Mouse (Mus musculus) gastrocnemius, postnatal 36 days (tissue): ENCODE results near the gene Trove2. TPM values are rescaled to one million over a fixed set of nuclear protein-coding genes. Genes with fewer than 3 reads are reported as not detected.
"Not testable (repeated sequence)": the region's sequence is repeated elsewhere in the genome, so short reads cannot be mapped to it uniquely, and the experiment has no call there.

ENCODE experiments used
- DNase-seq, 2 experiments: peaks; one replicate each; pipeline ENCODE4 v3.0.0; 2022
- intact Hi-C: fragments of 180-260 bp; cut with DNase I; formaldehyde crosslinking; loops from one replicate; pipeline ENCODE4 v1.15.1; 2025
- total RNA-seq, 2 experiments: library from RNA; stranded (reverse); gene quantifications; 2 replicates each; pipeline ENCODE4 v1.2.3; 2021

Trove2 gene
- total RNA-seq, 2 experiments from 2014 or later: 2.2 to 2.8 TPM

DNA sequence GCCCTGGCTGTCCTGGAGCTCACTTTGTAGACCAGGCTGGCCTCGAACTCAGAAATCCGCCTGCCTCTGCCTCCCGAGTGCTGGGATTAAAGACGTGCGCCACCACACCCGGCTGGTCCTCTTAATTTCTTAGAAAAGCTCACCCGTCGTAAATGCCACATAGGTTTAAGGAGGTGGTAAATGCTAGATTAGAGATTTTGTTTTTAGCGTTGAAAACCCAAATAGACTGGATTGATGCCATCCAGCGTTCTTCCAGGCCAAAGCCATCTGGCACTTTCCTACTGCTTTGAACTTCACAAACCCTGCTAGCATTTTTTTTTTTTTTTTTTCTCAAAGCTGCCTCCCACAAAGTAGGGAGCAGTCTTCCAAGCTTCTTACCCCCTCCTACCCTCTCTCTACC lies 36.3 kb downstream of the Trove2 start:
- intact Hi-C loops: no loop called here
- DNase-seq: no peak

DNA sequence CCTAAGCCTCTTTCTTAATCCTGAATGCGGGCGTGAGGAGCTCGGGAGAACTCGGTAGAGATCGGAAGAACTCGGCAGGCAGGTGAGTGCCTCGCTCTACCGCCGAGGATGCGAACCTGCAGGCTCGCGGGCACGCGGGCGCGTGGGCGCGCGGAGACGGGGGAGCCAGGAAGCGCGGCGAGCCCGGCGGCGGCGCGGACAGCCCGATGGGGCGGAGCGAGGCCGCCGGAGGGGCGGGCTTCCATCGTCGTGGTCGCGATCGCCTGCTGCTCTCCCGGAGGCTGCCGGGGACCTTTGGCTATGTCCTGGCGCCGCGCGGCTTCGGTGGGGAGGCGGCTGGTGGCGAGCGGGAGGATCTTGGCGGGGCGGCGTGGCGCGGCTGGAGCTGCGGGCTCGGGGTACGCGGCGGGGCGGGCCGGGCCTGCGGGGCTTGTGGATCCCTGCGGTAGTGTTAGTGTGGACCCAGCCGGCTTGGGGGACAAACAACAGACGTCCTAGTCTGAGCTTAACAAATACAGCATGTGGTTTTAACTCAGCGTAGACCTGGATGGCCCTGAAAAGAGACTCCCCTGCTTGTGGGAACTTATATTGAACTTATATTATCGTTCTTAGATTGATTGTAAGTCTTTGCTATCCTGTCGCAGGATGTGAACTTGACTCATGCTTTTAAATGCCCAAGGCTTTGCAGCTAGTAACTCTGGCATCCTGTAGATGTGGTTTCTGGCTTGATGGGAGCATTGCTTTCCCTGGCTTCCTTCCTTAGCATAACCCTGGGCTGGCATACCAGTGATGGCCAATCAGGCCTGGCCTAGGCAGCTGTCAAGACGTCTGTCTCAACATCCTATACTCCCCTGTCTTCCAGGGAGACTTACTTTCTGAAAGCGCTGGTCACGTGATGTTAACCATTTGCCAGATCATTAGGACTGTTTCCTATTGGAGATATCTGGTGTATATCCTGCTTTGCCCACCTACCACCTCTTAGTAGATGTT lies 37.2 kb downstream of the Trove2 start:
- intact Hi-C loops: loop anchor here (5.0 kb wide), 1 partner anchor 37 kb away; the partner anchor contains the start of gene Cdc73

DNA sequence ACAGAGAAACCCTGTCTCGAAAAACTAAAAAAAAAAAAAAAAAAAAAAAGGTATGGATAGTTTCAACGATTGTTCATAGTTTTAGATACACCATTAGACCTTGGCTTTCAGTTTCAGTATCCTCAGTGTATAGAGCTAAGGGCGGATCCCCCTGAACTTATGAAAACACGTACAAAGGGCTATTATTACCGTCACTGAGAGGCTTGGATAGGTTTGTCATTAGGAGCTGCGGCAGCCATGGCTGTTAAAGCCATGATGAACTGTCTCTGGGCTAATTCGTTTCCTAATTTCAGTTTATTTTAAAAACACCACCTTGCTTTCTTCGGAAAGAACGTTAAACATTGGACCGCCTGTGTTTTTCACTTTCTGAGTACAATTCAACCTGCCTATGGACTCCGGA lies 38.1 kb downstream of the Trove2 start:
- intact Hi-C loops: loop anchor here (5.0 kb wide), 1 partner anchor 37 kb away; the partner anchor contains the start of gene Cdc73
- DNase-seq: no peak

More for the DNA sequence above, 37.2 kb downstream of the Trove2 start:
- DNase-seq: peak; percentile 71 to 72

DNA sequence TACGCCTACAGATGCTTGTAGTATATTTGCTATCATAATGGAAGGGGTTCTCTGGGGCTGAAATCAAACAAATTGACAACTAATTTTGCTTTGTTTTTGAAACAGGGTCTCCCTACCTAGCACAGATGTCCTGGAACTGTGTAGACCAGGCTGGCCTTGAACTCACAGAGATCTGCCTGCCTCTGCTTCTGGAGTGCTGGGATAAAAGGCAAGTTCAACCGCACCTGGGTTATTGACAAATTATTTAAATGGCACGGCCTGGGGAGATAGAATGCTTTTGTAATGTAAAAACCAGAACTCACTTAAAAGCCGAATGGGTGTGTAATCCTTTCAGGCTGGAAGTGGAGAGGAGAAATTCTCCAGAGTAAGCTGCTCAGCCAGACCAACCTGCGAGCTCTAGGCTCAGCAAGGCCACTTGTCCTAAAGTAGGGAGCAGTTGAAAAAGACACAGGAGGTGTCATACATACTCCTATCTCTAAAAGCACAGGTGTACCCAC lies 42.9 kb downstream of the Trove2 start:
- no peak for DNase-seq

DNA sequence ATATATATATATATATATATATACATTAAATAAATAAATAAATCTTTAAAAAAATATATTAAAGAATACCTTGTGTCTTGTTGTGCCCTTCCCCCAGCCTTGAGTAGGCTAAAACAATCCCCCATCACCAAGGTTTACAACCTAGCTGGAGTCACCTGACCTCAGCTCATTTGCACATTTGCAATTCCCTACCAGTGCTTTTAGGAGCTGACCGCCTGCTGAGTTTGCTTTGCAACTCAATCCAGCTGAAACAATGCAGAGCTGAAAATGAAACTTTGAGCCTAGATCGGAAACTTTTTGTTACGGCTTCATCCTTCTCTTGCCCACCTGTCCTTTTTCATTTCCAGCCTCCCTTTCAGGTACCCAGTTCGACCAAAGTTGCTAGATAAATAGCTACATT lies 45.2 kb downstream of the Trove2 start:
- intact Hi-C loops: no loop called here

More for the DNA sequence above, 42.9 kb downstream of the Trove2 start:
- intact Hi-C loops: no loop called here

DNA sequence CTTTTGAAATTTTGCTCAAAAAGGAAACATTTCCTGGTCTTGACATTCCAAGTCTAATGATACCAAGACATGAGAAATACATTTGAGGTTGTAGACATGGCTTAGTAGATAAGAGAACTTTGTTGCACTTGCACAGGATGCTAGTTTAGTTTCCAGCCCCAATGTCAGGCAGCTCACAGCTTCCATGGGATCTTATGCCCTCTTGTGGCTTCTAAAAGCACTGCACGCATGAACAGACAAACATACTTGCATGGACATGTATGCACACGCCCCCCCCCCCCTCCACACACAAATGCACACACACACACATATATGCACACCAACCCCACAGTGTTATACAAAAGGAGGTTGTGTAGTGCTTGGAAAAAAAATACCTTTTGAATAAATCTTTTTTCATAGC lies 46.0 kb downstream of the Trove2 start:
- intact Hi-C loops: no loop called here
- DNase-seq: no peak

More for the DNA sequence above, 45.2 kb downstream of the Trove2 start:
- no peak for DNase-seq

DNA sequence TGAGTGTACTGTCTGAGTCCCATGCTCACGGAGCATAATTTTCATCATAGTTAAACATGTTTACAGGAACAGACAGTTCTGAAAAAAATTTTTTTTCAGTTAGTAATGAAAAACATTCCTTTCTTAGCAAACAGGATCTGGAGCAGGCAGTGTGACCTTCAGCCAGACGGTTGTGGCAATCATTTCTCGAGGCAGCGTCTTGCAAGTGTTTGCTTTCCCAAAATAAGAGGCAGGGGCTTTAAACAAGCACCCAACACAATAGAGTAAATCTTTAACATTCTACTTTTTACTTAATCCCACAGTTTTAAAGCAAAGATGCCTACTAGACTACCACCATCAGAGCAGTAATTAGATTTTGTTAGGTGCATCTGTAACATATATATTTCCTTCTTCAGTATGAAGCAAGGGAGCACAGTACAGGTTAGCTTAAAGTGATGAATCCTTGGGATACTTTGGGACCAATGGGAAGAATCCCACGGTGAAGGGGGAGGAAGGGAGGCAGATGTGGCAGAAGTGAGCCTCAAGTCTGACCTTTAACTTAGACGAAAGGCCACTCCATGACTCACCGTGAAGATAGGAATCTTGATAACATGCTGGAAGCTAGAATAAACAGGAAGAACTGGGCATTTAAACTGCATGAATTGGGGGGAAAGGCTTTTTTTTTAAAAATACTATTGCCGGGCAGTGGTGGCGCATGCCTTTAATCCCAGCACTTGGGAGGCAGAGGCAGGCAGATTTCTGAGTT lies 49.0 kb downstream of the Trove2 start:
- DNase-seq: no peak
- intact Hi-C loops: no loop called here

DNA sequence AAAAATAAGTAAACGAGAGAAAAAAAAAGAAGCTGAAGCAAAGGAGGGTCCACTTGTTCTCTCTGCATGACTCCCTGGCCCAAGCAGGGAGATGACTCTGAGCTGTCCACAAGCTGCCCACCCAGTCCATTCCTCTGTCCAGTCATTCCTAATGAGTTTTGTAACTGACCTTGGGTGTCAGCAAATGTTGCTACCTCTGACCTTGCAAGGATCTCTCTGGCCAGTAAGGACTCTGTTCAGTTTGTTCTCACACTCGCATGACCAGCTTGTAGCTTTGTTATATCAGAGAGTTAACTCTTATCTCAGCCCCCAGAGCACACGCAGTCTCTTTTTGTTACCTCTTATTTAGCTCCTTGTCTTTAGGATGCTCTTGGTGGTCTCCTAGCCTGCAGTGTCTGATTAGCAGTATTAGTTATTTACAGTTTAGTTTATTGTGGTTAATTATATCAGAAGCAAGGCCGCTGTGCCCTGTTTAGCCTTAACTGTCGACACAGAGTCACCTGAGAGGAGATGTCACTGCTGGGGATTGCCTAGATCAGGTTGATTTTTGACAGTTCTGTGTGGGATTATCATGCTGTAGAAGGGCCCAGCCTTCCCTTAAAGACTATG lies 52.3 kb downstream of the Trove2 start:
- DNase-seq: no peak
- intact Hi-C loops: no loop called here

DNA sequence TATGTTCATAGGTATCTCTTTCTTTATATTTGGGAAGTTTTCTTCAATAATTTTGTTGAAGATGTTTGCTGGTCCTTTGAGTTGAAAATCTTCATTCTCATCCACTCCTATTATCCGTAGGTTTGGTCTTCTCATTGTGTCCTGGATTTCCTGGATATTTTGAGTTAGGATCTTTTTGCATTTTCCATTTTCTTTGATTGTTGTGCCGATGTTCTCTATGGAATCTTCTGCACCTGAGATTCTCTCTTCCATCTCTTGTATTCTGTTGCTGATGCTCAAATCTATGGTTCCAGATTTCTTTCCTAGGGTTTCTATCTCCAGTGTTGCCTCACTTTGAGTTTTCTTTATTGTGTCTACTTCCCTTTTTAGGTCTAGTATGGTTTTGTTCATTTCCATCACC lies 60.8 kb downstream of the Trove2 start, which contains the start of gene Glrx2:
Gene Glrx2, plus strand, starts transcription at position 301 of the 400 bp plus-strand sequence.
- DNase-seq, intact Hi-C loops: not testable (repeated sequence)

DNA sequence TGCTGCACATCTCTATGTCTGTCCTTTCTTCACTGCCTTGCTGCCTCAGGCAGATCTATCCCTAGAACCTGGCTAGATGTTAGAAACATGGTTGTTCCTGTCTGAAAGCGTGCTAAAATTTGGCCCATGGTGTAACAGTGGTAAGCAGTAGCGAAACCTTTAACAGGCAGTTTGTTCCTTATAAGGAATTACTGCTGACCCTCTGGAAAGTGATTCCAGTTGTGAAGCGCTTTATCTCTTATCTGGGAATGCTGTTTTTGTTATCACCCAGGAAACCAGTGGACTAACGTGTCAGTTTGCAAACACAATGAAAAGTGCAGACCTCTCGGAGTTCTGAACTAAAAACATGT lies 66.3 kb downstream of the Trove2 start:
- no peak for DNase-seq
- intact Hi-C loops: no loop called here

DNA sequence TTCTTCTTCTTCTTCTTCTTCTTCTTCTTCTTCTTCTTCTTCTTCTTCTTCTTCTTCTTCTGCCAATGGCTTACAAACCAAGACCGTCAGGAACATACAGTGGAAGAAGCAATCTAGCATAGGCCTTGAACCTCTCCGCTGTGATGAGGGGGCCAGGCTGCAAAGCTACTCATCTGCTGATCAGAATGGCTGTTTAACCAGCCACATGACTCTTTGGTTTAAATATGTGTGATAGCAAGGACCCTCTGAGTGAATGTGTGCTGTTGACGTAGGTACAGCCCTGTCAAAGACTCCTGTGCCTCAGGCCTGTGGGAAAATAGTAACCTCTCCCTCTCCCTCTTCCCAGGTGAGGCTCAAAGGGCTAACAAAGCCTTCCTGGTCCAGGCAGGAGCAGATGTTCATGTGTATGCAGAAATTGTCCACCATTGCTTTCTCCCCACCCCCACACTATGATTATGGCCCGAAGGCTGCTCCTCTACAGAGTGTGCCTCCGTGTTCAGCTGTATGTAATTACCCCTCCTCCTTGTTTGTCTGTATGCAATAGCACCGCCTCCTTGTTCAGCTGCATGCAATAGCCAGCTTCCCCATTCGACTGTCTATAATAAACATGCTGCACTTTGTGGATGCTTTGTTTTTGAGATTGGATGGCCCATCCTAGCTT lies 66.8 kb downstream of the Trove2 start:
- intact Hi-C loops: loop anchor here (10.0 kb wide), 1 partner anchor 65 kb away; the partner anchor contains the start of genes Trove2 and Uchl5

DNA sequence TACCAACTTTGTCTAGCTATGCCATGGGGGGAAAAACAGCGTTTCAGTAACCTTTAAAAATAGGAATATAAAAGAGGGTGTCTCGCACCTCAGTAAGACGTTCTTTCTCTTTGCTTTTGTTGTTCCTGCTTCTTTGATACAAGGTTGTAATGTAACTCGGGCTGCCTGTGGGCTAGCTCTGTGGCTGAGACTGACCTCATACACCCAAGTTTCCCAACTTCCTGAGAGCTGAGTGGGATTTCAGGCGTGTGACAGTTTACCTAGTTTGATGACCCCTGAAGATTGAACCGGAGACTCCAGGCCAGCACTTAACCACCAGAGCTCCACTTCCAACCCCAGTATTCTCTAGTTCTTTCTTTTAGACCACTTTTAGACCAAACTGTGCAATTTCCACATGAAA lies 68.5 kb downstream of the Trove2 start:
- intact Hi-C loops: loop anchor here (10.0 kb wide), 1 partner anchor 66 kb away; the partner anchor contains the start of genes Trove2 and Uchl5
- no peak for DNase-seq

More for the DNA sequence above, 66.8 kb downstream of the Trove2 start:
- DNase-seq: no peak

DNA sequence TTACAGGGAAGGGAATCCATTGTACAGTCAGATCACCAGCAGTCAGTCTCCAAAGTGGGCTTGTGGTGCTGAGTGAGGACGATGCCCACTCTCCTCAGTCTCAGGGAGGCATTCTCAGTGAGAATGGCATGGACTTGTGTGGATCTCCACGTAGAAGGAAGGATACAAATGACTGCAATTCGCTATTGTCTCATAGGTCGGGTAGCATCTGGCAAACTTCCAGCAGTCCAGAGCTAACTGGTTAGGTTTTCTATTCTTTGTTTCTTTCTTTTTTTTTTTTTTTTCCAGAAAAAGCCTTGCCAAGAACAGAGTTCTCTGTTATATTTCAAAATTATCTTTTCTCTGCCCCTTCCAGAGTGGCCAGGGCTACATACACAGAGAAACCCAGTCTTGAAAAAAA lies 69.9 kb downstream of the Trove2 start:
- DNase-seq: no peak
- intact Hi-C loops: loop anchor here (10.0 kb wide), 1 partner anchor 68 kb away; the partner anchor contains the start of genes Trove2 and Uchl5

DNA sequence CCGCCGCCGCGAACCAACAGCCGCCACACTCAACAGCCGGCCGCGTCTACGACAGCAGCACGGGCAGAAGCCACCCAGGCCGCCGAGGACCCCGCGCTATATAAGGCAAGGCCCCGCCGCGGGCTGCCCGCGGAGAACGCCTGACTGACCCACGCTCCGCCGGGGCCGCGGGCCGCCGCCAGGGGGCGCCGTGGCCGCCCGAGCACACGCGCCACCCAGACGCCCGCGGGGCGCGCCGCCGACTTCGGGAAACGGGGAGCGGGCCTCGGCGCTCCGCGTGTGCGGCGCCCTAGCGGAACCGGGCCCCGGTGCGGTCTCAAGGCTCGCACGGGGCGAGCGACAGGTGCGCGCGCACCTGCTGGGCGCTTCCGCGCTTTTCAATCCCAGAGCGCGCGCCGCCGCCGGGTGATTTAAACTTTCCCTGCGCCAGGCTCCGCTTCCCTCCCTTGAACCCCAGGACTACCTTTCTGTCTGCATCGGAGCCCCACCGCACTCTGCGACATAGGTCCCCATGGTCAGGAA lies 74.1 kb downstream of the Trove2 start, which contains the start of gene Cdc73:
Gene Cdc73, minus strand, starts transcription at position 153 of the 522 bp plus-strand sequence.
- DNase-seq: peak; percentile 89
- intact Hi-C loops: loop anchor here (5.0 to 10.0 kb wide), 2 partner anchors 34 to 72 kb away; partner anchors contain the start of genes Trove2 and Uchl5

DNA sequence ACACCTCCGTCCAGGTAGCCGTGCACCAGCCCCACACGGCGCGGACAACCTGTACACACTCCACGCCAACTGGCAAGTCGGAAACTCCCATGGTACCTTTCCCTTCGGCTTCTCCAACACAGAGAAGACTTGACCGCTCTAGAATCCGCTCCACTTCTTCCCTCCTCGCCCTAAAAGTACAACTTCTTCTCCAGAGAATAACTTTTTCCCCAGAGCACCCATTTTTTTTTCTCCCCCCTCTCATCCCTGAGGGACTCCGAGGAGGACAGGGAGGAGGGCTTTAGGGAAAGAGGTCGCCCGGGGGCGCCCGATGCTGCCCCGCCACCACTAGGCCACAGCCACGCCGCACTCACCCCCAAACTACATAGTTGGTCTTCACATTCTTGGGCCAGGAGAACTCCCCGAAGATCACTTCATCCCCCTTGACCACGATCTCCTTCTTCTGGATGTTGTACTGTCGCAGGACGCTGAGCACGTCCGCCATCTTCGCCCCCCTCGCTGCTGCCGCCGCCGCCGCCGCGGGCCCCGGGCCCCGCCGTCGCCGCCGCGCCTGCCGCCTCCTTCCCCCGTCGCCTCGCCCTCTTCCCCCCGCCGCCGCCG lies 74.6 kb downstream of the Trove2 start:
- peak in 1 of 2 experiments; percentile 4 for DNase-seq

DNA sequence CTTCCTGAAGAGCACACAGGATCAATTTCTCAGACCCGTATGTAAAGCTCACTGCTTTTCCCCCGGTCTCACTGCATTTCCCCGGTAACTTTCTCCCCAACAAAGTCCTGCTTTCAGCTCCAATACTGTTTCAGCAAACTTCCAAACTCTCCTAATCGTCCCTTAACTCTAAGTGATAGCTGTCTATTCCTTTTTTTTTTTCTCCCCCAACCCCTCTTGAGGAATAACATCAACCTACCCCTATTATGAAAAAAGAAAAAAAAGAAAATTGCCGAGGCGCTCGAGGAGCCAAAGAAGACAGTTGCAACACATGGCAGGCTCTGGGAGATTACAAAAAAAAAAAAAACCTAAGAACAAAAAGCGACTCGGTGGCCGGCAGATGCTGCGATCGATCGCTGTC lies 75.1 kb downstream of the Trove2 start:
- intact Hi-C loops: loop anchor here (5.0 to 10.0 kb wide), 2 partner anchors 36 to 73 kb away; partner anchors contain the start of genes Trove2 and Uchl5
- DNase-seq: no peak

More for the DNA sequence above, 74.6 kb downstream of the Trove2 start:
- intact Hi-C loops: loop anchor here (5.0 to 10.0 kb wide), 2 partner anchors 35 to 73 kb away; partner anchors contain the start of genes Trove2 and Uchl5
